Mouse (Mus musculus) forebrain, embryonic 12.5 days (tissue): ENCODE measurements around the gene Cenpm. TPM values are rescaled to one million over a fixed set of nuclear protein-coding genes. Genes with fewer than 3 reads are reported as not detected.
"Not testable (repeated sequence)": the region's sequence is repeated elsewhere in the genome, so short reads cannot be mapped to it uniquely, and the experiment has no call there.

Experiments used
- ATAC-seq: fragments of 200-750 bp; cut with Nextera tagmentation; 2 replicates; pipeline ENCODE4 v1.8.0; 2017; ENCODE audit warnings: moderate TSS enrichment; ENCODE audit not compliant: low FRiP score
- H3K27ac ChIP-seq: fragments of 300-500 bp; sonication (generic); 2 replicates; pipeline ENCODE4 v1.5.1; 2016; ENCODE audit warnings: mild to moderate bottlenecking
- H3K27me3 ChIP-seq: fragments of 300-500 bp; sonication (generic); 2 replicates; pipeline ENCODE4 v1.6.1; 2016; ENCODE audit warnings: mild to moderate bottlenecking
- H3K36me3 ChIP-seq: fragments of 300-500 bp; sonication (generic); replicated peaks from 2 replicates; pipeline ENCODE4 v1.6.1; 2016; ENCODE audit warnings: mild to moderate bottlenecking
- H3K4me1 ChIP-seq: fragments of 300-500 bp; sonication (generic); 2 replicates; pipeline ENCODE4 v1.6.1; 2016
- H3K4me2 ChIP-seq: fragments of 300-500 bp; sonication (generic); 2 replicates; pipeline ENCODE4 v1.6.1; 2016; ENCODE audit warnings: mild to moderate bottlenecking, moderate library complexity
- H3K4me3 ChIP-seq: fragments of 300-500 bp; sonication (generic); replicated peaks from 2 replicates; pipeline ENCODE4 v1.5.1; 2016; ENCODE audit warnings: mild to moderate bottlenecking
- H3K9ac ChIP-seq: fragments of 300-500 bp; sonication (generic); 2 replicates; pipeline ENCODE4 v1.6.1; 2016; ENCODE audit warnings: mild to moderate bottlenecking
- H3K9me3 ChIP-seq: fragments of 300-500 bp; sonication (generic); 2 replicates; pipeline ENCODE4 v1.6.1; 2016
- WGBS: fragments of 180-500 bp; shearing (Covaris S2); methylation state at CpG from one replicate; pipeline ENCODE4 v1.1.7; 2016; 5-methylcytosine and 5-hydroxymethylcytosine counted together
- polyA plus RNA-seq: library from polyadenylated mRNA; unstranded; fragments of >200 nt; fragmentation: Nextera tagmentation; extraction: Ambion mirVana; gene quantifications from 2 replicates; pipeline ENCODE4 v1.2.1, GENCODE M21; 2016

Cenpm gene
- polyA plus RNA-seq, 1 experiment from 2014 or later, result 86.4 TPM

GRCm38 (mm10) chr15:82268783-82269182, 24.2 kb upstream of the Cenpm start:
- no peak for ATAC-seq
- Histone ChIP-seq H3K4me2 (no peak overlapping the region), H3K36me3 (no peaks in the 10 kb centered on the region), H3K27ac (peak overlapping the region; percentile 66; the same call in 1 of the 2 replicates), H3K9me3 (no peaks in the 10 kb centered on the region), H3K27me3 (peaks cover 23% of the 10 kb centered on the region), H3K4me3 (no peak overlapping the region), H3K4me1 (peaks cover 35% of the 10 kb centered on the region), H3K9ac (no peak overlapping the region)
- 88% methylated on average over 9 of the region's 9 CpGs for WGBS

- WGBS, result 16% methylated on average over 3 of the region's 3 CpGs
- Histone ChIP-seq H3K27me3 (peaks cover 17% of the 10 kb centered on the region), H3K27ac (peak overlapping the region; percentile 66), H3K4me2 (no peak overlapping the region), H3K4me3 (no peak overlapping the region), H3K36me3 (no peaks in the 10 kb centered on the region), H3K9me3 (no peaks in the 10 kb centered on the region), H3K4me1 (peaks cover 33% of the 10 kb centered on the region), H3K9ac (no peak overlapping the region; the same call in 1 of the 2 replicates)
- ATAC-seq, result 0 out of 2 replicates have a peak, but pooled peaks have one; percentile 39
Measured at GRCm38 (mm10) chr15:82268185-82268584, 23.6 kb upstream of the Cenpm start.

- Histone ChIP-seq H3K27me3 (0 out of 2 replicates have a peak, but pooled peaks cover 1% of the 10 kb centered on the region), H3K9me3 (no peaks in the 10 kb centered on the region), H3K9ac (no peak overlapping the region), H3K27ac (no peak overlapping the region), H3K36me3 (no peaks in the 10 kb centered on the region), H3K4me2 (no peak overlapping the region), H3K4me1 (peaks cover 25% of the 10 kb centered on the region), H3K4me3 (no peak overlapping the region)
- ATAC-seq, result peak; percentile 16; the same call in 1 of the 2 replicates
- 15% methylated on average over 6 of the region's 6 CpGs for WGBS
Measured at GRCm38 (mm10) chr15:82266356-82266755, 21.8 kb upstream of the Cenpm start.

DNA sequence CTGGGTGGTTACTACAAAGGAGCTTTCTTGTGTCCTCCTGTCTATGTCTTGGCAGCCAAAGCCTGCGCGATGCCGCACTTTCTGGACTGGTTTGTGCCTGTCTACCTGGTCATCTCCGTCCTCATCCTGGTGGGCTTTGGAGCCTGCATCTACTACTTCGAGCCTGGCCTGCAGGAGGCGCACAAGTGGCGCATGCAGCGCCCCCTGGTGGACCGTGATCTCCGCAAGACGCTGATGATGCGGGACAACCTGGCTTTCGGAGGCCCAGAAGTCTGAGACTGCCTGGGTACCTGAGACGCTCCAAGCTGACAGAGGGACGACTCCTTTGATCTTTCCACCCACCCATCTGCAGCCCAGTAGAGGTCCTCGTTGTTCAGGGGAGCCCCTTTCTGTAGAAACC, 15.0 kb upstream of the Cenpm start:
- WGBS, result 12% methylated on average over 16 of the region's 16 CpGs
- Histone ChIP-seq H3K9ac (no peak overlapping the region), H3K9me3 (no peaks in the 10 kb centered on the region), H3K4me3 (no peak overlapping the region), H3K4me1 (peaks cover 27% of the 10 kb centered on the region), H3K27ac (no peak overlapping the region), H3K27me3 (0 out of 2 replicates have a peak, but pooled peaks cover 3% of the 10 kb centered on the region), H3K36me3 (no peaks in the 10 kb centered on the region), H3K4me2 (no peak overlapping the region)
- ATAC-seq, result no peak

DNA sequence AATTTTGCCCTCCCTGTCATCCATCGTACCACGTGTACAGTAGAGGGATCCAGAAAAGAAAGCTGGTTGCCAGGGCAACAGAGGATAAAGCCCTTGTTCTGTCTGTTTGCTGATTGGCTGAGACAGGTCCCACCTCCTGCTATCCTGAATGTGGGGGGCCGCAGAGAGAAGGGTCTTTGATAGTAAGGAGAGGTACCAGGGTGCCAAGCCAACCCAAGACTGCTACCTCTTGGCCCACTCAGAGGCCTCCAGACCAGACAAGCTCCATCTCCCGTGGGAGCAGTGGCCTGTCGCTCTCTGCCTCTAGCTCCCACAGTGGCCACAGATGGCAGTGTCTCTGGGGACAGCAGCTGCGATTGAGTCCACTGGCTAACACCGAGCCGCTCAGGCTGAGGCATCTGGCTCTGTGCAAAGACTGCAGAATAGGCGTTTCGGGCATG, 11.4 kb upstream of the Cenpm start:
- H3K27me3 ChIP-seq, result 0 out of 2 replicates have a peak, but pooled peaks cover under 1% of the 10 kb centered on the region
- peak overlapping the region; percentile 61 for H3K4me2 ChIP-seq
- H3K4me3 ChIP-seq, result peak overlapping the region; percentile 40
- H3K9ac ChIP-seq, result peak overlapping the region; percentile 50
- no peaks in the 10 kb centered on the region for H3K36me3 ChIP-seq
- 9% methylated on average over 10 of the region's 10 CpGs for WGBS
- peaks cover 27% of the 10 kb centered on the region for H3K4me1 ChIP-seq
- peak overlapping the region; percentile 84 for H3K27ac ChIP-seq
- no peaks in the 10 kb centered on the region; the same call in 1 of the 2 replicates for H3K9me3 ChIP-seq
- ATAC-seq, result peak; percentile 93

- Histone ChIP-seq H3K4me1 (peaks cover 27% of the 10 kb centered on the region), H3K9me3 (no peaks in the 10 kb centered on the region; the same call in 1 of the 2 replicates), H3K4me2 (no peak overlapping the region; the same call in 1 of the 2 replicates), H3K9ac (0 out of 2 replicates have a peak overlapping the region, but pooled peaks have one; percentile 25), H3K4me3 (no peak overlapping the region), H3K27ac (peak overlapping the region; percentile 84), H3K36me3 (no peaks in the 10 kb centered on the region), H3K27me3 (no peaks in the 10 kb centered on the region)
- ATAC-seq, result peak; percentile 3; the same call in 1 of the 2 replicates
- 44% methylated on average over 4 of the region's 4 CpGs for WGBS
Measured at GRCm38 (mm10) chr15:82255248-82255647, 10.7 kb upstream of the Cenpm start.

DNA sequence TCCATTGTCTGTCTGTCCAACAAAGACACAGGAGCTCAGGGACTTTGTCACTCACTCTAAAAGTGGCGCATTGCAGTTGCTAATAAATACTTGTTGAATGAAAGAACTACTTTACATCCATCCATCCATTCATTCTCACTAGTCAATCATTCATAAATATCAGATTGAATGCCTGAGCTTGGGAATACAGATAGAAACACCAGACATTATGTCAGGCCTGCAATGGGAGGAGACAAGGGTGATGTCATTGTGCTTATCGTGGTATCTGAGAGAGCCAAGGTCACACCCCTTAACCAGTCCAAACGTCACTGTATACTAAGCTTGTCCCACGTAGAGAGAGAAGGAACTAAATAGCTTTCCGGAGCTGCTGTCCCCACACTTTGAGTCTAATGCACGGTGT, 7.5 kb upstream of the Cenpm start, which contains the start of gene 1500009C09Rik:
1500009C09Rik (plus strand) TSS at position 301 of the 400 bp plus-strand sequence.
- no peaks in the 10 kb centered on the region; the same call in 1 of the 2 replicates for H3K9me3 ChIP-seq
- H3K27me3 ChIP-seq, result no peaks in the 10 kb centered on the region
- 92% methylated on average over 6 of the region's 6 CpGs for WGBS
- no peaks in the 10 kb centered on the region for H3K36me3 ChIP-seq
- H3K27ac ChIP-seq, result no peak within 1 kb of the TSS
- peaks cover 21% of the 10 kb centered on the region for H3K4me1 ChIP-seq
- H3K4me2 ChIP-seq, result no peak within 1 kb of the TSS
- no peak within 1 kb of the TSS for H3K4me3 ChIP-seq
- no peak for ATAC-seq
- H3K9ac ChIP-seq, result no peak within 1 kb of the TSS

DNA sequence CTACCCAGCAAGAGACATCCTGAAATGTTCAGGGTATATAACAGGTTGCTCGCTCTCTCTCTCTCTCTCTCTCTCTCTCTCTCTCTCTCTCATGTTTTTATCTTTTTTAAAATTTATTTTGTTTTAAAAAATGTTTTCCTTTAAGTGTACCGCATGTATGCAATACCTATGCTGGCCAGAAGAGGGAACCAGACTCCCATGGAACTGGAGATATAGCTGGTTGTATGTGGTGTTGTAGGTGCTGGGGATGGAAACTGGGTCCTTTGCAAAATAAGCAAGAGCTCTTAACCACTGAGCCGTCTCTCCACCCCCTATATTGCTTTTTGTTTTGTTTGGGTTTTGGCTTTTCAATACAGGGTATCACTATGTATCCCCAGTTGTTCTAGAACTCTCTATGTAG, 7.0 kb upstream of the Cenpm start:
- Histone ChIP-seq H3K4me1 (peaks cover 16% of the 10 kb centered on the region), H3K36me3 (no peaks in the 10 kb centered on the region), H3K9ac (no peak overlapping the region), H3K27me3 (no peaks in the 10 kb centered on the region), H3K4me3 (no peak overlapping the region), H3K4me2 (no peak overlapping the region), H3K27ac (no peak overlapping the region), H3K9me3 (no peaks in the 10 kb centered on the region; the same call in 1 of the 2 replicates)
- 92% methylated on average over 3 of the region's 3 CpGs for WGBS
- no peak for ATAC-seq

DNA sequence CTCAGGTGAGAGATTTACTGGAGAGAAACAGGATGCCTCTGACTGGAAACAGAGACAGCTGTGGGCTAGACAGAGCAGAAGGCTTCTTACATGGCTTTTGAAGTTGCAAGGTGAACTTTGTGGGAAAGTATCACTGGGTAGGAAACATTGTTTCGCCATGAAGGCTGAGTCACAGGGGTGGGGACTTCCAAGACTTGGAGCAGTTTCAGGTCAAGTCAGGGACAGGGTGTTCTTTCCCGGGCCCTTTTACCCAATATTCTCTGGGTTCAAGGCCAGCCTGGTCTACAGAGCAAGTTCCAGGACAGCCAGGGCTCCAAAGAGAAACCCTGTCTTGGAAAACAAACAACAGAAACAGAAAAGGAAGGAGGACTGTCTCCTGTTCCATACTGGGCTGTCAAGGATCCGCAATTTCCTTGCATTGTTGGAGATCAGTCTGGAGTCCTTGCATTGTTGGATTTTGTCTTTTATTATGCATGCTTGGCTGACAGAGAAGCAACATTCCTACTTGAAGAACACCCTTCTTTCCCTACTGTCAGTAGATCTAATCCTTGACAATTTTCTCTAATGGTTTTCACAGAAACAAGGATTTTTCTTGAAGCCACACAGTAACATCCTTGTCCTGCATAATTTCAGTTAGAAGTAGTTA, 2.7 kb upstream of the Cenpm start:
- Histone ChIP-seq H3K27ac (no peak overlapping the region), H3K36me3 (no peaks in the 10 kb centered on the region), H3K4me1 (peaks cover 10% of the 10 kb centered on the region), H3K9me3 (no peaks in the 10 kb centered on the region; the same call in 1 of the 2 replicates), H3K4me2 (no peak overlapping the region), H3K9ac (no peak overlapping the region), H3K27me3 (no peaks in the 10 kb centered on the region), H3K4me3 (no peak overlapping the region)
- WGBS, result 78% methylated on average over 3 of the region's 3 CpGs
- ATAC-seq, result no peak

DNA sequence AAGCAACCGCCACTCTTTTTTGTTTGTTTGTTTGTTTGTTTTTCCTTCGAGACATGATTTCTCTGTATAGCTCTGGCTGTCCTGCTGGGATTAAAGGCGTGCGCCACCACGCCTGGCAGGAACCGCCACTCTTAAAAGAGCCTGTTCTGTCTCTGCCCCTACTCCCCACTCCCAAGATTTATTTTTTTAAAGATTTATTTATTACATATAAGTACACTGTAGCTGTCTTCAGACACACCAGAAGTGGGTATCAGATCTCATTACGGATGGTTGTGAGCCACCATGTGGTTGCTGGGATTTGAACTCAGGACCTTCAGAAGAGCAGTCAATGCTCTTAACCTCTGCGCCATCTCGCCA, 235 bp upstream of the Cenpm start:
- H3K9me3 ChIP-seq, ATAC-seq, H3K36me3 ChIP-seq, H3K4me1 ChIP-seq, H3K27me3 ChIP-seq: not testable (repeated sequence)
- 23% methylated on average over 9 of the region's 9 CpGs for WGBS
- Histone ChIP-seq H3K4me3 (peak overlapping the region; percentile 65), H3K9ac (peak overlapping the region; percentile 71), H3K27ac (peak overlapping the region; percentile 95), H3K4me2 (peak overlapping the region; percentile 85)

- Histone ChIP-seq H3K36me3 (0 out of 2 replicates have a peak, but pooled peaks cover 6% of the 10 kb centered on the region), H3K4me2 (peak overlapping the region; percentile 85), H3K4me1 (peaks cover 10% of the 10 kb centered on the region), H3K27ac (peak overlapping the region; percentile 95; the same call in 1 of the 2 replicates), H3K4me3 (peak overlapping the region; percentile 65), H3K9ac (peak overlapping the region; percentile 71), H3K27me3 (no peaks in the 10 kb centered on the region), H3K9me3 (no peaks in the 10 kb centered on the region)
- 5% methylated on average over 12 of the region's 12 CpGs for whole genome bisulfite sequencing
- no peak; the same call in 1 of the 2 replicates for ATAC-seq
Measured at GRCm38 (mm10) chr15:82243742-82244114, 820 bp downstream of the Cenpm start.

DNA sequence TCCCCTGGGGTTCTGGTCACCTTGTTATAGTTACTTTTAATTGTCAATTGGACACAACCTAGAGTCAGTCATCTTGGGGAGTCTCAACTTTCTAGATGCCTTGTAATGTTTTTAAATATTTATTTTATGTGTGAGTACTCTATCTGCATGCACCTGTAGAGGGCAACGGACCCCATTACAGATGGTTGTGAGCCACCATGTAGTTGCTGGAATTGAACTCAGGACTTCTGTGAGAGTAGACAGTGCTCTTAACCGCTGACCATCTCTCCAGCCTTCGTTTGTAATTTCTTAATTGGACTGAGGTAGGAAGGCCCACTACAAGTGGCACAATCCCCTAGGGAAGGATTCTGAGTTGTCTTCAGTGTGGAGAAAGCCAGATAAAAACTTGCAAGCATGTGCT, 1.2 kb downstream of the Cenpm start:
- H3K27ac ChIP-seq, result no peak overlapping the region
- H3K9ac ChIP-seq, result peak overlapping the region; percentile 71
- H3K27me3 ChIP-seq, result no peaks in the 10 kb centered on the region
- 0 out of 2 replicates have a peak, but pooled peaks cover 10% of the 10 kb centered on the region for H3K36me3 ChIP-seq
- H3K4me1 ChIP-seq, result peaks cover 10% of the 10 kb centered on the region
- H3K4me2 ChIP-seq, result peak overlapping the region; percentile 85
- H3K4me3 ChIP-seq, result peak overlapping the region; percentile 65
- WGBS, result 77% methylated on average over 3 of the region's 3 CpGs
- no peaks in the 10 kb centered on the region for H3K9me3 ChIP-seq
- no peak for ATAC-seq
